Mouse (Mus musculus) ES-E14 (cell line): Measurements from ENCODE around the gene Adora3.

Experiments
- CHD2 ChIP-seq: IDR thresholded peaks from 2 replicates; pipeline ENCODE4 v1.6.1; 2014; ENCODE audit warnings: mild to moderate bottlenecking, low read depth, low read length, inconsistent platforms
- MAFK ChIP-seq: IDR thresholded peaks from 2 replicates; pipeline ENCODE4 v1.6.1; 2014; ENCODE audit warnings: mild to moderate bottlenecking, low read depth, low read length, inconsistent platforms; ENCODE audit not compliant: insufficient read depth
- ZC3H11A ChIP-seq: IDR thresholded peaks from 2 replicates; pipeline ENCODE4 v1.6.1; 2012; ENCODE audit warnings: low read depth, mild to moderate bottlenecking, inconsistent platforms, low read length, borderline replicate concordance
- ZNF384 ChIP-seq: IDR thresholded peaks from 2 replicates; pipeline ENCODE4 v1.6.1; 2012; ENCODE audit warnings: low read depth, low read length, inconsistent platforms

- TF ChIP-seq MAFK (no peak), ZC3H11A (no peak), CHD2 (no peak), ZNF384 (no peak)
Observed at GRCm38 (mm10) chr3:105821504-105821903, 49.2 kb upstream of the Adora3 start.
